Mouse (Mus musculus) brown adipose tissue, adult 24 weeks (tissue): Measurements from ENCODE around the gene Samd14. TPM values are rescaled to one million over a fixed set of nuclear protein-coding genes. Genes with fewer than 3 reads are reported as not detected.

Experiments
- H3K27ac ChIP-seq: fragments of 200-500 bp; replicated peaks from 2 replicates; pipeline ENCODE4 v1.5.1; 2012; ENCODE audit warnings: low read depth, mild to moderate bottlenecking, low read length
- H3K4me1 ChIP-seq: fragments of 200-500 bp; 2 replicates; pipeline ENCODE4 v1.6.1; 2012; ENCODE audit warnings: low read length, mixed read lengths; ENCODE audit not compliant: control insufficient read depth, insufficient read depth, insufficient read length
- H3K4me3 ChIP-seq: fragments of 200-500 bp; 2 replicates; pipeline ENCODE4 v1.5.1; 2012; ENCODE audit warnings: low read depth, mild to moderate bottlenecking, low read length, moderate library complexity; ENCODE audit not compliant: insufficient read depth
- polyA plus RNA-seq: library from polyadenylated mRNA; stranded (reverse); fragments of >200 nt; gene quantifications from 2 replicates; pipeline ENCODE4 v1.2.4, GENCODE M21; 2012; ENCODE audit not compliant: missing spikeins, insufficient read depth, insufficient read length

The Samd14 gene
- polyA plus RNA-seq, 1 experiment, result 0.59 TPM

- Histone ChIP-seq H3K4me3 (no peak overlapping the region), H3K27ac (0 out of 2 replicates have a peak overlapping the region, but pooled peaks have one; percentile 5), H3K4me1 (peaks cover 18% of the 10 kb centered on the region)
Measured at GRCm38 (mm10) chr11:94985140-94985539, 24.5 kb upstream of the Samd14 start.

GRCm38 (mm10) chr11:94985822-94986221, 23.9 kb upstream of the Samd14 start:
- peaks cover 18% of the 10 kb centered on the region for H3K4me1 ChIP-seq
- no peak overlapping the region for H3K4me3 ChIP-seq
- no peak overlapping the region for H3K27ac ChIP-seq

GRCm38 (mm10) chr11:94986435-94986834, 23.2 kb upstream of the Samd14 start:
- Histone ChIP-seq H3K4me1 (peaks cover 18% of the 10 kb centered on the region), H3K4me3 (no peak overlapping the region), H3K27ac (no peak overlapping the region)

- peak overlapping the region; percentile 24; the same call in 1 of the 2 replicates for H3K27ac ChIP-seq
Measured at GRCm38 (mm10) chr11:94987341-94987740, 22.3 kb upstream of the Samd14 start.

GRCm38 (mm10) chr11:94987851-94988250, 21.8 kb upstream of the Samd14 start:
- Histone ChIP-seq H3K4me1 (peaks cover 18% of the 10 kb centered on the region), H3K4me3 (no peak overlapping the region), H3K27ac (peak overlapping the region; percentile 24; the same call in 1 of the 2 replicates)

More at GRCm38 (mm10) chr11:94987341-94987740, 22.3 kb upstream of the Samd14 start:
- no peak overlapping the region for H3K4me3 ChIP-seq
- peaks cover 18% of the 10 kb centered on the region for H3K4me1 ChIP-seq

- Histone ChIP-seq H3K4me3 (peak overlapping the region; percentile 74), H3K27ac (peak overlapping the region; percentile 95), H3K4me1 (peaks cover 18% of the 10 kb centered on the region)
Measured at GRCm38 (mm10) chr11:94988780-94989561, 20.7 kb upstream of the Samd14 start.

- Histone ChIP-seq H3K27ac (peak overlapping the region; percentile 95), H3K4me3 (peak overlapping the region; percentile 74), H3K4me1 (peaks cover 19% of the 10 kb centered on the region)
Measured at GRCm38 (mm10) chr11:94989562-94990017, 20.1 kb upstream of the Samd14 start.

- Histone ChIP-seq H3K4me3 (peak overlapping the region; percentile 54), H3K4me1 (peaks cover 25% of the 10 kb centered on the region), H3K27ac (peak overlapping the region; percentile 83)
Measured at GRCm38 (mm10) chr11:94990102-94990748, 19.5 kb upstream of the Samd14 start.

GRCm38 (mm10) chr11:94990749-94991577, 18.7 kb upstream of the Samd14 start, which contains the start of gene Ppp1r9b:
Gene Ppp1r9b (plus strand): TSS chr11:94991035.
- peak within 1 kb of the TSS; percentile 91 for H3K27ac ChIP-seq
- H3K4me1 ChIP-seq, result peaks cover 30% of the 10 kb centered on the region
- peak within 1 kb of the TSS; percentile 93 for H3K4me3 ChIP-seq

GRCm38 (mm10) chr11:94991641-94992479, 17.8 kb upstream of the Samd14 start:
- H3K4me3 ChIP-seq, result peak overlapping the region; percentile 93
- peak overlapping the region; percentile 91 for H3K27ac ChIP-seq
- H3K4me1 ChIP-seq, result peaks cover 38% of the 10 kb centered on the region

- Histone ChIP-seq H3K4me3 (peak overlapping the region; percentile 93), H3K4me1 (peaks cover 38% of the 10 kb centered on the region), H3K27ac (peak overlapping the region; percentile 91)
Measured at GRCm38 (mm10) chr11:94992480-94992753, 17.3 kb upstream of the Samd14 start.

GRCm38 (mm10) chr11:94992754-94993606, 16.7 kb upstream of the Samd14 start:
- H3K27ac ChIP-seq, result peak overlapping the region; percentile 91
- peaks cover 38% of the 10 kb centered on the region for H3K4me1 ChIP-seq
- H3K4me3 ChIP-seq, result peak overlapping the region; percentile 93

- Histone ChIP-seq H3K4me3 (peak overlapping the region; percentile 93), H3K27ac (peak overlapping the region; percentile 91), H3K4me1 (peaks cover 33% of the 10 kb centered on the region)
Measured at GRCm38 (mm10) chr11:94994208-94994814, 15.4 kb upstream of the Samd14 start.
